Mouse (Mus musculus) embryonic facial prominence, embryonic 10.5 days (tissue): ENCODE measurements around the gene Gm20517. TPM values are rescaled to one million over a fixed set of nuclear protein-coding genes. Genes with fewer than 3 reads are reported as not detected.
"Not testable (repeated sequence)": the region's sequence is repeated elsewhere in the genome, so short reads cannot be mapped to it uniquely, and the experiment has no call there.

Experiments used
- DNase-seq: peaks from one replicate; pipeline ENCODE4 v3.0.0-alpha.2; 2017; ENCODE audit warnings: low spot score
- H3K27ac ChIP-seq: fragments of 300-500 bp; sonication (generic); replicated peaks from 2 replicates; pipeline ENCODE4 v1.5.1; 2016; ENCODE audit warnings: mild to moderate bottlenecking
- H3K27me3 ChIP-seq: fragments of 300-500 bp; sonication (generic); replicated peaks from 2 replicates; pipeline ENCODE4 v1.6.1; 2016; ENCODE audit warnings: low read depth, mild to moderate bottlenecking; ENCODE audit not compliant: poor library complexity, severe bottlenecking
- H3K36me3 ChIP-seq: fragments of 300-500 bp; sonication (generic); replicated peaks from 2 replicates; pipeline ENCODE4 v1.6.1; 2016; ENCODE audit warnings: mild to moderate bottlenecking, moderate library complexity
- H3K4me1 ChIP-seq: fragments of 300-500 bp; sonication (generic); 2 replicates; pipeline ENCODE4 v1.6.1; 2016
- H3K4me3 ChIP-seq: fragments of 300-500 bp; sonication (generic); 2 replicates; pipeline ENCODE4 v1.5.1; 2016; ENCODE audit warnings: mild to moderate bottlenecking, moderate library complexity
- H3K9me3 ChIP-seq: fragments of 300-500 bp; sonication (generic); 2 replicates; pipeline ENCODE4 v1.6.1; 2016; ENCODE audit warnings: mild to moderate bottlenecking
- WGBS: fragments of 180-500 bp; shearing (Covaris S2); methylation state at CpG from one replicate; pipeline ENCODE4 v1.1.7; 2016; 5-methylcytosine and 5-hydroxymethylcytosine counted together
- polyA plus RNA-seq: library from polyadenylated mRNA; unstranded; fragments of >200 nt; fragmentation: Nextera tagmentation; extraction: Ambion mirVana; gene quantifications from 2 replicates; pipeline ENCODE4 v1.2.1, GENCODE M21; 2016

Gm20517 gene
- polyA plus RNA-seq, 1 experiment from 2014 or later: 1.6 TPM

DNA sequence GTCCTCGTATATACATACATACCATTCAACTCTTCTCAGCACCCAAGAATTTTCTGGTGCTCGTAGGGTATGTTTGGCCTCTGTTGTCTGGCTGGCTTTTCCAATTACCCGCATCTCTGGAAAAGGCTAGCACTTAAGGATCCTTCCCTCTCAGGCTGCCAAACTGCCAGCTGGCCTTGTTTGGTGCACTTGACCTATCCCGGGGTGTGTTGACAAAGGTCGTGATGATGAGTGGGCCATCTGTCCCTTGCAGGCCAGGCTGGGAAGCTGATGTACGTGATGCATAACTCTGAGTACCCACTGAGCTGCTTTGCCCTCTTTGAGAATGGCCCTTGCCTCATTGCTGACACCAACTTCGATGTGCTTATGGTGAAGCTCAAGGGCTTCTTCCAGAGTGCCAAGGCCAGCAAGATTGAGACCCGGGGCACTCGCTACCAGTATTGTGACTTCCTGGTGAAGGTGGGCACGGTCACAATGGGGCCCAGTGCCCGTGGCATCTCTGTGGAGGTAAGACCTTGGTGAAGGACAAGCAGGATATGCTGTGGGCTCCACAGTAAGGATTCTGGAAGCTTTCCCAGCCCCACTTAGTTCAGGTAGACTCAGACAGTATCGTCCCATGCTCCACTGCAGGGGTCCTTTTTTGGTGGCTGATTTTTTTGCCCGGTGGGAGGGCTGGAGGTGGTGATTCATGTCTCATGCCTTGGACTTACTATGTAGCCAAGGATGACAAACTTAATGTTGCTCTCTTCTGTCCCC is 7.3 kb downstream of the Gm20517 start:
- no peaks in the 10 kb centered on the region for H3K27me3 ChIP-seq
- H3K4me3 ChIP-seq: no peak overlapping the region
- WGBS: 92% methylated on average over 13 of the region's 13 CpGs
- no peak for DNase-seq
- H3K9me3 ChIP-seq: no peaks in the 10 kb centered on the region
- no peak overlapping the region for H3K27ac ChIP-seq
- H3K4me1 ChIP-seq: no peaks in the 10 kb centered on the region
- H3K36me3 ChIP-seq: peaks cover 96% of the 10 kb centered on the region

DNA sequence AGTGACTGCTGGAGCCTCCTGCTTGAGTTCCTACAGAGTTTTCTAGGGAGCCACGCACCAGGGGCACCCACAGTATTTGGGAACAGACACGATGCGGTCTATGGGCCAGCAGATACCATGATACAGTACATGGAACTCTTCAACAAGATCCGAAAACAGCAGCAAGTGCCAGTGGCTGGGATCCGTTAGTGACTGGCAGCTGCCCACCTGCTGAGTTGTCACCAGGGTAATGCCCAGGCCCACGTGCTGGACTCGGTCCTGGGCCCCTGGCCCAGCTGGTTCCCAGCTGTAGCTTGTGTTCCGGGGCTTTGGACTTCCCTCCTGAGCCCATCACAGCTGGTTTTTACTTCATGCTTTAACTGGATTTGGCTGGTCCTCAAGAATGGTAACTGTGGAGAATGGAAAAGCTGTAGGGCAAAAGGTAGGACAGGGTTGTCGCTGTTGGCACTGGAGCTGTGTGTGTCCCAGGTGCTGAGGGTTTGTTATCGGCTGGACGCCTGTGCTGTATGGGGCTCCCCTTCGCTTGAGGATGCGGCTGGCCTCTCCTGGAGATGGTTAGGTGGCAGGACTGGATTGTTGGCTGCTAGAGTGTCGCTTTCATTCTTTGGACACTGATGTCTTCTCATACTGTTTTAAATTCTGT is 11.6 kb downstream of the Gm20517 start:
- H3K27me3 ChIP-seq: no peaks in the 10 kb centered on the region
- H3K4me3 ChIP-seq: no peak overlapping the region
- DNase-seq: no peak
- peaks cover 2% of the 10 kb centered on the region for H3K4me1 ChIP-seq
- H3K9me3 ChIP-seq: no peaks in the 10 kb centered on the region
- no peak overlapping the region for H3K27ac ChIP-seq
- peaks cover 94% of the 10 kb centered on the region for H3K36me3 ChIP-seq
- 93% methylated on average over 14 of the region's 14 CpGs for WGBS

DNA sequence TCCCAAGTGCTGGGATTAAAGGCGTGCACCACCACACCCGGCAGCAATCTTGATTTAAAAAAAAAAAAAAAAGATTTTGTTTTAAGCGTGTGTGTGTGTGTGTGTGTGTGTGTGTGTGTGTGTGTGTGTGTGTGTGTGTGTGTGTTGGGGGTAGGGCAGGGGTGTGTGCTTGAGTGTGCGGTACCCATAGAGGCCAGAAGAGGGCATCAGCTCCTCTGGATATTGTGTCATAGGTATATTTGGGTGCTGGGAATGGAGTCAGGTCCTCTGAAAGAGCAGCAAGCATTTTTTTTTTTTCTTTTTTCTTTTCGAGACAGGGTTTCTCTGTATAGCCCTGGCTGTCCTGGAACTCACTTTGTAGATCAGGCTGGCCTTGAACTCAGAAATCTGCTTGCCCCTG is 13.2 kb downstream of the Gm20517 start:
- H3K27me3 ChIP-seq, H3K4me1 ChIP-seq, H3K27ac ChIP-seq, H3K9me3 ChIP-seq, DNase-seq, H3K4me3 ChIP-seq: not testable (repeated sequence)
- H3K36me3 ChIP-seq: peaks cover 82% of the 10 kb centered on the region
- 88% methylated on average over 5 of the region's 5 CpGs for WGBS

DNA sequence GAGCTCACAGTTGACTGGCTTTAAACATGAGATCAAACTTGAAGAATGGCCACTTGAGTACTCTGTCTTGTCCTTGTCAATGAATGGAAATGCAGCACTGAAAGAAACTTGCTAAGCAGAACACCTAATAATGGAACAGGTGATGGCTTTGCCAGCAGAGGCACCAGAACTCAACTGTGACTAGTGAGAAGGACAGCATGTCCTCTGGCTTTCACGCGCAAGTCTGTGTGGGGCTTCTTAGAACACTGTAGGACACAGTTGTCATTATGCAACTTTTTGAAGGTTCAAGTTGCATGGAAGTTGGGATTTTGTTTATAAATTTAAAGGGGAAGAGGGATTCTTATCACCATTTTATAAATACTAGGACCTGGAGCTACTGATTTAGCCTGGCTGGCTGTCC is 13.7 kb downstream of the Gm20517 start:
- Histone ChIP-seq H3K27me3 (no peaks in the 10 kb centered on the region), H3K27ac (no peak overlapping the region), H3K9me3 (no peaks in the 10 kb centered on the region), H3K4me1 (peaks cover 12% of the 10 kb centered on the region), H3K36me3 (peaks cover 77% of the 10 kb centered on the region), H3K4me3 (no peak overlapping the region)
- no peak for DNase-seq
- WGBS: 96% methylated on average over 2 of the region's 2 CpGs

DNA sequence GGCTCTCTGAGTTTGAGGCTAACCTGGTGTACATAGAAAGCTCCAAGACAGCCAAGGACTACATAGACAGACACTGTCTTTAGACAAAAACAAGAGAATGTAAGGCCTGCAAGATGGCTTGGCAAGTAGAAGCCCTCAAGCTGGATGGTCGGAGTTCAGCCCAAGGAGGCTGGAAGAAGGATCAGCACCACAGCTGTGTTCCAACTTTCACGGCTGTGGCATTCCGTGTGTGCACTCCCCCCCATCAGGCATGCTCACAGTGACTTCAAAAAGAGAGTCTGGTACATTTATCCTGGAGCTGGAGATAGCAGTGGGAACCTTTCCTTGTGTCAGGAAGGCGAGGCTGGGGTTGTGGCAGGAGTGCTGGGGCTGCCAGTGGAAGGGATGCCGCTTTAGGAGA is 14.6 kb downstream of the Gm20517 start:
- H3K27me3 ChIP-seq: no peaks in the 10 kb centered on the region
- no peaks in the 10 kb centered on the region for H3K9me3 ChIP-seq
- H3K36me3 ChIP-seq: peaks cover 67% of the 10 kb centered on the region
- whole genome bisulfite sequencing: 89% methylated on average over 5 of the region's 5 CpGs
- H3K4me3 ChIP-seq: no peak overlapping the region
- no peak for DNase-seq
- peaks cover 22% of the 10 kb centered on the region for H3K4me1 ChIP-seq
- no peak overlapping the region for H3K27ac ChIP-seq

DNA sequence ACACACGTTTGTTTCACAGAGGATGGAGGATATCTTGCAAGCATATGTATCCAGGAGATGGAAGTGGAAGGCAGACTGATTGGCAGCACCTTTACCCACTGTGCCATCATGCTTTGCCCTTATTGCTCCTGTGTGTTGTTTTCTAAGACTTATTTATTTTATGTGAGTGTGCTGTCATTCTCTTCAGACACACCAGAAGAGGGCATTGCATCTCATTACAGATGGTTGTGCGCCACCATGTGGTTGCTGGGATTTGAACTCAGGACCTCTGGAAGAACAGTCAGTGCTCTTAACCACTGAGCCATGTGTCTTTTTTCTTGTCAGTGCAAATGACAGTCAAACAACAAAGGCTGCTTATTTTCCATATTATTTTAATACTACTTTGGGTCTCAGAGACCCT is 16.4 kb downstream of the Gm20517 start:
- no peak for DNase-seq
- H3K27me3 ChIP-seq: no peaks in the 10 kb centered on the region
- 83% methylated on average over 2 of the region's 2 CpGs for WGBS
- H3K9me3 ChIP-seq: no peaks in the 10 kb centered on the region
- H3K36me3 ChIP-seq: peaks cover 50% of the 10 kb centered on the region
- H3K4me3 ChIP-seq: peak overlapping the region; percentile 73; the same call in 1 of the 2 replicates
- H3K4me1 ChIP-seq: peaks cover 36% of the 10 kb centered on the region
- H3K27ac ChIP-seq: no peak overlapping the region

DNA sequence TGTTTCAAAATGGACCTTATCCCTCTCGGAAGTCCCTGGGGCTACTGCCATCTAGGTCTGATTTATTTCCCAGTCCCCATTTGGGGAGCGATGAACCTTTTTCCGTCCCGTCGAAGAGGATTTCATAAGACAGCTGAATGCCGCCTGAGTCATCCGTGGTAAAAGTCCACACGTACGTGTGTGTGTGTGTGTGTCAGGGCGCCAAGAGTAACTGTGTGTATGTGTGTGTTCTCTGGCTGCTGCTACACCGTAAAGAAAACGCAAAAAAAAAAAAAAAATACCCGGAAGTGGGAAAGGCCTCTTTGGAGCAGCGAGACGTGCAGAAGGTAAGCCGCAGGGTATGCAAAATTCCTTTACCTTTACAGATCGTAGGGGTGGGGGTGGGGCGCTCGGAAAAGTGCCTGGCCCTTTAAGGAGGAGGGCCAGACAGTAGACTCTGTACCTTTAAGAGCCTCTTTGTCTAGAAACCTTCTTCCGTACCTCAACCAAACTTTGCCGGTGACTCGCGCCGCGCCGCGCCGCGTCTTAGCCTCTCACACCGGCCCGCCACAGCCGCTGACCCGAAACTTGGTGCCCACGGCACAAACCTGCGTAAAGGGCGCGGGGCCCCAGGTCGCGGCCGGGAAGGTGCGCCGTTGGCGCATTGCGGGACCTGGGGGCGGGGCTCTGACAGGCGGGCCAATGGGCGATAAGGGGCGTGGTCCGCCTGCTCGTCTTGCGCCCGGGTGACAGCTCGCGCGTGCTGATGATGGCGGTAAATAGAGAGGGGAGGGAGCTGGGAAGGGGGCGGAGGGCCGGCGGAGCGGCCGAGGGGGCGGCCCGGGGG is 17.7 kb downstream of the Gm20517 start:
- H3K36me3 ChIP-seq: peaks cover 37% of the 10 kb centered on the region
- H3K27ac ChIP-seq: peak overlapping the region; percentile 92

DNA sequence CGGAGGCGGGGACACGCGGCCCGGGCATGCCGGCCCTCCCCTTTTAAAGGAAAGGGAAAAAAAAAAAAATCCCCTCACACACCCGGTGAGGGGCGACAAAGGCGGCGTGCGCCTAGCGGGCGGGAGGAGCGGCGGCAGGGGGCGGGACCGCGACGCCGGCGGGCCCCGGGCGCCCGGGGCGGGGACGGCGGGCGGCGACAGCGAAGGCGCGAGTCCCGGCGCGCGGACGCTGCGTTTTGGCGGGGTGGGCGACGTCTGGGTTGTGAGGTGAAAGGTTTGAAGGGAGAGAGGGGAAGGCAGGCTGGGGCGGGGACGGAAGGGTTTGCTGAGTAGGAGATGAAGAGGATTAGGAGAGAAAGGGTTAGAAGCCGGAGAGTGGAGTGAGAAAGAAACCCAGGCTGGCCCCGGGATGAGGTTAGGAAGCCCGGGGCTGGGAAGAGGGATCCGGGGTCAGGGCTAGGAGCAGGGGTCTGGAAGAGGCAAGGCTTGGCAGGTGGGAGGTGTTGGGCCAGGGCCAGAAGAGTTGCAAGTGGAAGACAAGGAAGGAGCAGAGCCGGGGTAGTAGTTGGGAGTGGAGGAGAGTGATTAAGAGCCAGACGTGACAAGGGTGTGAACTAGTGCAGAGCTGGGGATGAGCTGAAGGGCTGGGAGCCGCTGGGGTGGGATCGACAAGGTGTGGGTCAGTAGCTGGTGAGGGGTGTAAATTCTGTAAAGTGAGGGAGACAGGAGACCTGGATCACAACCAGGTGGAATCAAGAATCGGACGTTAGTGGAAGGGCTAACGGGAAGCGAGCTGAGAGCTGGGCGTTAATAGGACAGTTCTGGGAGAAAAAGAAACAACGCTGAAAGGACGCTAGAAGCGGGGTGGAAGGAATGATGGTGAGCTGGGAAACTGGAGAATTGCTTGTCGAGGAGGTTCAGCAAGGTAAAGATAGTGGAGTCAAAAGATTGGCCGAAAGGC is 18.6 kb downstream of the Gm20517 start:
- Histone ChIP-seq H3K4me1 (peaks cover 36% of the 10 kb centered on the region), H3K27ac (peak overlapping the region; percentile 92), H3K27me3 (no peaks in the 10 kb centered on the region), H3K4me3 (peak overlapping the region; percentile 73), H3K9me3 (no peaks in the 10 kb centered on the region), H3K36me3 (peaks cover 27% of the 10 kb centered on the region)
- WGBS: under 1% methylated on average over 61 of the region's 61 CpGs
- DNase-seq: no peak

More for the DNA sequence above, 17.7 kb downstream of the Gm20517 start:
- no peaks in the 10 kb centered on the region for H3K27me3 ChIP-seq
- under 1% methylated on average over 63 of the region's 63 CpGs for WGBS
- no peaks in the 10 kb centered on the region for H3K9me3 ChIP-seq
- peak overlapping the region; percentile 73 for H3K4me3 ChIP-seq
- peak; percentile 98 for DNase-seq
- peaks cover 36% of the 10 kb centered on the region for H3K4me1 ChIP-seq

DNA sequence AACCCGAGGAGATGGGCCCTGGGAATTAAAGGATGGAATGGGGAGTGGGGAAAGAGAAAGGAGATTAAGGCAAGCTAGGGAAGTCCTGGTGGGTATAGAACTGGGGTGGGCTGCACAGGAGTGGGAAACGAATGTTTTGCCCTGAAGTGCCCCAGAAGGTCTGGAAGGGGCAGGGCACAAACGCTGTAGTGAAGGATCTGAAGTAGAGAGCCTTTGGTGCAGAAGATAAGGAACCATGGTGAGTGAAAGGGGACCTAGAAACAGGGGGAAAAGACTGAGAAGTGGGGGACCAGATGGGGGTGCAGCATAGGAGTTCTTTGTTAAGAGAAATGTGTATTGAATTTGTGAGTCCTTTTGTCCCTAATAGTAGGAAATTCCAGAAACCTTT is 19.3 kb downstream of the Gm20517 start, which contains the start of gene Usp49:
Gene Usp49 (plus strand): TSS at position 13 of the 388 bp plus-strand sequence.
- no peak for DNase-seq
- 2% methylated on average over 3 of the region's 3 CpGs for WGBS
- H3K27me3 ChIP-seq: no peaks in the 10 kb centered on the region
- peaks cover 36% of the 10 kb centered on the region for H3K4me1 ChIP-seq
- peak within 1 kb of the TSS; percentile 73 for H3K4me3 ChIP-seq
- no peaks in the 10 kb centered on the region for H3K9me3 ChIP-seq
- H3K27ac ChIP-seq: peak within 1 kb of the TSS; percentile 92
- peaks cover 26% of the 10 kb centered on the region for H3K36me3 ChIP-seq

DNA sequence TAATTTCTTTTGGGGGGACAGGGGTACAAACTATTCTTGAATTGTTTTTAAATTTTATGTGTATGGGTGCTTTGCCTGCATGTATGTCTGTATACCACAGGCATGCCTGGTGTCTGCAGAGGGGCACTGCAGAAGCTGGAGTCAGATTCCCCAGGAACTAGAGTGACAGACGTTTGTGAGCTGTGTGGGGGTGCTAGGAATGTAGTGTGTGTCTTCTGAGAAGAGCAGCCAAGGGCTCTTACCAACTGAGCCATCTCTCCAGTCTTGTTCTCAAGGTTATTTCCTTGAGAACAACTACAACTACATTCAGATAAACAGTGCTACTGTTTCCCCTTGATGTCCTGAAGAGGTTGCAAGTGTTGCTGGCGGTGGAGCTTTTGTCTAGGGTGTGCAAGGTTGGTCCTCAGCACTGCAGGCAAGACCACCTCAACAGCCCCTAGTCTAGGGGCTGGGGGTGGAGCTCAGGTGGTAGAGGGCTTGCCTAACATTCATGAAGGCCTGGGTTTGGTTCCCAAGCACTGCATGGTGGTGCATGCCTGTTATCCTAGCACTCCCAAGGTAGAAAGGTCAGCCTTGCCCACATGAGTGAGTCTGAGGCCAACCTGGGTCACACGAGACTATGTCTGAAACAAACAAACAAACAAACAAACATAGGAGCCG is 20.9 kb downstream of the Gm20517 start:
- no peak overlapping the region for H3K27ac ChIP-seq
- H3K9me3 ChIP-seq: no peaks in the 10 kb centered on the region
- 66% methylated on average over 4 of the region's 4 CpGs for WGBS
- DNase-seq: no peak
- H3K4me3 ChIP-seq: no peak overlapping the region; the same call in 1 of the 2 replicates
- peaks cover 22% of the 10 kb centered on the region for H3K36me3 ChIP-seq
- H3K4me1 ChIP-seq: peaks cover 36% of the 10 kb centered on the region
- no peaks in the 10 kb centered on the region for H3K27me3 ChIP-seq

DNA sequence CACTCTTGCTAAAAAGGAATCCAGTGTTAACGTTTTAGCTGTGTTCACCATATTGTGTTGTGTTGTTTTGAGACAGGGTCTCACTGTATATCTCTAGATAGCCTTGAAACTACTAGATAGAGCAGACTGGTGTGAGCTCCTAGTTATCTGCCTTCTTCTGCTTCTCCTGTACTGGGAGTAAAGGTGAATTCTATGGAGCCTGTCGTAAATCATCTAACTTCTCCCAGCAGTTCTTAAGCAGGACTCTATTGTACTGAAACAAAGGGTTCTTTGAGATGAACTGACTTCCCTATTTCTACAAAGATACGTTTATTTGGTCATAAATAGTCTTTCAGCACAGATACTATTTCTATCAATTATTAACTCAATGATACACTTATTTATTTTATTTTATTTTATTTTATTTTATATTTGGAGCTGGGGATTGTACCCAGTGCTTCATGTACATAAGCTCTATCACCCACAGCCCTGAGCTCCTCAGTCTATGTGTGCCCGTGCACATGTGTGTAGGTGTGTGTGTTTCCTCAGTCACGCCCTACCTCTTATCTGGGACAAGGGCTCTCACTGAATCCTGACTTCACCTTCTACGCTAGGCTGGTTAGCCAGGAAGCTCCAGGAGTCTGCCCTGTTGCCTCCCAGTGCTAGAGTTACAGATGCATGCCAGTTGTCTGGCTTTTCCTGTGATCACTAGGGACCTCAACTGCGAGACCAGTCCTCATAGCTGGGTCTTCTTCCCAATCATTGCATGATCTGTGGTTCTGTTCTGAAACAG is 22.8 kb downstream of the Gm20517 start:
- Histone ChIP-seq H3K4me1 (peaks cover 26% of the 10 kb centered on the region), H3K4me3 (no peak overlapping the region), H3K27me3 (no peaks in the 10 kb centered on the region), H3K27ac (no peak overlapping the region), H3K9me3 (no peaks in the 10 kb centered on the region), H3K36me3 (peaks cover 17% of the 10 kb centered on the region)
- 78% methylated on average over 7 of the region's 7 CpGs for WGBS
- no peak for DNase-seq
